In genomic region chr9:57643169-57643855, GRCm38 (mm10) we compare ENCODE assay signal across 1 mouse cellular context.
TF ChIP-seq lines count a peak whose summit lies in the region.

No protein-coding gene starts in this region.

TF ChIP-seq in CH12.LX, 34 proteins besides CTCF, POLR2A, EP300 and RAD21 (continued from another document):
- TF ChIP-seq MAX (IDR thresholded peaks at IDR 0.05; ENCODE audit: low read length) = peak; percentile 71; the same call in 1 of the 2 replicates
- TF ChIP-seq TBP (conservative IDR thresholded peaks at IDR 0.05; ENCODE audit: low read depth, low read length) = 0 out of 2 replicates have a peak, but pooled peaks have one; percentile 33
- no peak for TF ChIP-seq ZC3H11A (IDR thresholded peaks at IDR 0.05; ENCODE audit: low read depth, low read length)
- peak; percentile 47; the same call in 1 of the 2 replicates for TF ChIP-seq TCF12 (IDR thresholded peaks at IDR 0.05; ENCODE audit: low read depth, low read length)
- TF ChIP-seq MXI1 (IDR thresholded peaks at IDR 0.05; ENCODE audit: low read depth, low read length) = peak; percentile 65; the same call in 1 of the 2 replicates
- TF ChIP-seq MYC (IDR thresholded peaks at IDR 0.05; ENCODE audit: low read depth, low read length) = peak; percentile 80
- TF ChIP-seq ELF1 (IDR thresholded peaks at IDR 0.05; ENCODE audit: low read depth, low read length) = no peak
